Mouse (Mus musculus) stomach, postnatal 0 days (tissue): ENCODE results near the gene Ociad1. TPM values are rescaled to one million over a fixed set of nuclear protein-coding genes. Genes with fewer than 3 reads are reported as not detected.

Source experiments
- ATAC-seq: fragments of 200-750 bp; cut with Nextera tagmentation; 2 replicates; pipeline ENCODE4 v1.8.0; 2017; ENCODE audit not compliant: low FRiP score, low TSS enrichment
- DNase-seq: peaks from one replicate; pipeline ENCODE4 v3.0.0-alpha.2; 2016; ENCODE audit warnings: low spot score
- H3K27ac ChIP-seq: fragments of 300-500 bp; sonication (generic); replicated peaks from 2 replicates; pipeline ENCODE4 v1.5.1; 2014; ENCODE audit warnings: mild to moderate bottlenecking, control low read depth
- H3K27me3 ChIP-seq: fragments of 300-500 bp; sonication (generic); 2 replicates; pipeline ENCODE4 v1.6.1; 2014; ENCODE audit warnings: low read length; ENCODE audit not compliant: control insufficient read depth, insufficient read depth
- H3K36me3 ChIP-seq: fragments of 300-500 bp; sonication (generic); 2 replicates; pipeline ENCODE4 v1.6.1; 2014; ENCODE audit warnings: low read length, mixed read lengths; ENCODE audit not compliant: control insufficient read depth, insufficient read depth
- H3K4me1 ChIP-seq: fragments of 300-500 bp; sonication (generic); replicated peaks from 2 replicates; pipeline ENCODE4 v1.6.1; 2014; ENCODE audit warnings: antibody characterized with exemption; ENCODE audit not compliant: control insufficient read depth, insufficient read depth
- H3K4me2 ChIP-seq: fragments of 300-500 bp; sonication (generic); replicated peaks from 2 replicates; pipeline ENCODE4 v1.6.1; 2014; ENCODE audit warnings: low read depth, mild to moderate bottlenecking, control low read depth, moderate library complexity
- H3K4me3 ChIP-seq: fragments of 300-500 bp; sonication (generic); 2 replicates; pipeline ENCODE4 v1.5.1; 2014; ENCODE audit warnings: low read depth, low read length, control low read depth
- H3K9ac ChIP-seq: fragments of 300-500 bp; sonication (generic); 2 replicates; pipeline ENCODE4 v1.6.1; 2014; ENCODE audit warnings: mild to moderate bottlenecking, low read length, control low read depth, mixed read lengths
- H3K9me3 ChIP-seq: fragments of 300-500 bp; sonication (generic); 2 replicates; pipeline ENCODE4 v1.6.1; 2016; ENCODE audit warnings: low read length; ENCODE audit not compliant: control insufficient read depth
- CTCF ChIP-seq: IDR thresholded peaks from 2 replicates; pipeline ENCODE4 v1.5.1; 2016; ENCODE audit warnings: antibody characterized with exemption, low read depth, mild to moderate bottlenecking, moderate library complexity
- EP300 ChIP-seq: optimal IDR thresholded peaks from 2 replicates; pipeline ENCODE3; 2016; ENCODE audit warnings: antibody characterized with exemption
- WGBS: fragments of 180-500 bp; shearing (Covaris S2); extraction: QIAGEN DNeasy Blood & Tissue Kit; methylation state at CpG from one replicate; pipeline ENCODE4 v1.1.7; 2014; 5-methylcytosine and 5-hydroxymethylcytosine counted together
- polyA plus RNA-seq: library from polyadenylated mRNA; unstranded; fragments of >200 nt; fragmentation: Nextera tagmentation; extraction: Ambion mirVana; gene quantifications from 2 replicates; pipeline ENCODE4 v1.2.1, GENCODE M21; 2015

Gene Ociad1
- polyA plus RNA-seq, 1 experiment from 2014 or later = 169 TPM

DNA sequence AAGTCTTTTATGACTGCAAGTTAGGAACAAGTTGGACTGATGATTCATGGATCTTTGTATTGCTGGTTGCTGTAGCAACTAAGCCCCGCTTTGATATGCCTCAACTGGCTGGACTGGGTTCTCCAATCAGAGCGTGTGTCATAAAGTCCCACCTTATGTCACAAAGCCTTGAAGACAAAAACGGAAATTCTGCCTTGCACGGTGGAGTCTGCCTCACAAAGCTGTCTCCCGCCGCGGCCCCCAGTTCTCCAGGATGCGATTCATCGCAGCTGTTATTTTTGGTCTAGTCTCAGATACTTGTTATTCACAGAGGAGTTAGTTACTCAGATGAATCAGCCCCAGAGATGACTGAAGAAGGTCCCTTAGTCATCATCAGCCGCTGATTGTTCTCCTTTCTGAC, 51.7 kb downstream of the Ociad1 start:
- peak; percentile 62; the same call in 1 of the 2 replicates for ATAC-seq
- no peaks in the 10 kb centered on the region for H3K27me3 ChIP-seq
- no peak for DNase-seq
- no peak overlapping the region for H3K4me3 ChIP-seq
- 26% methylated on average over 10 of the region's 10 CpGs for WGBS
- no peaks in the 10 kb centered on the region for H3K9me3 ChIP-seq
- no peaks in the 10 kb centered on the region for H3K4me1 ChIP-seq
- H3K36me3 ChIP-seq = no peaks in the 10 kb centered on the region
- peak overlapping the region; percentile 56; the same call in 1 of the 2 replicates for H3K27ac ChIP-seq
- no peak overlapping the region for H3K9ac ChIP-seq
- no peak overlapping the region for H3K4me2 ChIP-seq
- TF ChIP-seq EP300 = no peak
- no peak for TF ChIP-seq CTCF

- Histone ChIP-seq H3K36me3 (no peaks in the 10 kb centered on the region), H3K9ac (no peak overlapping the region), H3K4me3 (no peak overlapping the region), H3K4me1 (no peaks in the 10 kb centered on the region), H3K9me3 (no peaks in the 10 kb centered on the region), H3K27me3 (no peaks in the 10 kb centered on the region), H3K4me2 (no peak overlapping the region), H3K27ac (no peak overlapping the region)
- DNase-seq (no peak), ATAC-seq (no peak)
- 92% methylated on average over 4 of the region's 4 CpGs for WGBS
- no peak for TF ChIP-seq EP300
- no peak for TF ChIP-seq CTCF
Measured at GRCm38 (mm10) chr5:73345254-73345653, 52.7 kb downstream of the Ociad1 start.

GRCm38 (mm10) chr5:73349514-73349913, 56.9 kb downstream of the Ociad1 start:
- Histone ChIP-seq H3K9ac (no peak overlapping the region), H3K4me3 (no peak overlapping the region), H3K4me1 (no peaks in the 10 kb centered on the region), H3K9me3 (no peaks in the 10 kb centered on the region), H3K4me2 (no peak overlapping the region), H3K27ac (no peak overlapping the region), H3K27me3 (no peaks in the 10 kb centered on the region), H3K36me3 (no peaks in the 10 kb centered on the region)
- no peak for DNase-seq
- TF ChIP-seq EP300 = no peak
- TF ChIP-seq CTCF = no peak
- ATAC-seq = no peak
- 55% methylated on average over 5 of the region's 5 CpGs for WGBS

GRCm38 (mm10) chr5:73351796-73352195, 59.2 kb downstream of the Ociad1 start:
- ATAC-seq = no peak
- WGBS = 91% methylated on average over 1 of the region's 1 CpGs
- H3K9ac ChIP-seq = no peak overlapping the region

DNA sequence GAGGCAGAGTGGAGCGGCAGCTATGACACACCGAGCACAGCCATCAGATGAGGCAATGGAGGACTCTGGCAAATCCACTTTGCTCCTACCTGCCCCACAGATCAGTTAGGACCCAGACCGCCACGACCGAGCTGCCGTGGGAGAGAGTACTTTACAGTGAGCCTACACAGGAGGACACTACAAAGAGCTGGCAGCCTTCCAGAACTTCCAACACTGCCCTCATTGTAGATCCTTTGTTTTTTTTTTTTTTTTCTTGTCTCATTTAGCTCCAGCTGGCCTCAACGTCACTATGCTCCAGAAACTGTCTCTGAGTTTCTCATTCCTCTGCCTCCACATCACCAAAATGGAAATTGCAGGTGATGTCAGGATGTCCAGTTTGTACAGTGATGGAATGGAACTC, 60.9 kb downstream of the Ociad1 start:
- Histone ChIP-seq H3K9ac (no peak overlapping the region), H3K4me3 (no peak overlapping the region), H3K4me1 (no peaks in the 10 kb centered on the region), H3K27me3 (no peaks in the 10 kb centered on the region), H3K27ac (no peak overlapping the region), H3K4me2 (no peak overlapping the region), H3K36me3 (no peaks in the 10 kb centered on the region), H3K9me3 (no peaks in the 10 kb centered on the region)
- DNase-seq = no peak
- 52% methylated on average over 7 of the region's 7 CpGs for WGBS
- no peak for ATAC-seq
- no peak for TF ChIP-seq EP300
- TF ChIP-seq CTCF = no peak

More at GRCm38 (mm10) chr5:73351796-73352195, 59.2 kb downstream of the Ociad1 start:
- Histone ChIP-seq H3K4me2 (no peak overlapping the region), H3K27ac (no peak overlapping the region), H3K4me3 (no peak overlapping the region), H3K9me3 (no peaks in the 10 kb centered on the region), H3K36me3 (no peaks in the 10 kb centered on the region), H3K27me3 (no peaks in the 10 kb centered on the region), H3K4me1 (no peaks in the 10 kb centered on the region)
- TF ChIP-seq CTCF (no peak), EP300 (no peak)
- DNase-seq = no peak

DNA sequence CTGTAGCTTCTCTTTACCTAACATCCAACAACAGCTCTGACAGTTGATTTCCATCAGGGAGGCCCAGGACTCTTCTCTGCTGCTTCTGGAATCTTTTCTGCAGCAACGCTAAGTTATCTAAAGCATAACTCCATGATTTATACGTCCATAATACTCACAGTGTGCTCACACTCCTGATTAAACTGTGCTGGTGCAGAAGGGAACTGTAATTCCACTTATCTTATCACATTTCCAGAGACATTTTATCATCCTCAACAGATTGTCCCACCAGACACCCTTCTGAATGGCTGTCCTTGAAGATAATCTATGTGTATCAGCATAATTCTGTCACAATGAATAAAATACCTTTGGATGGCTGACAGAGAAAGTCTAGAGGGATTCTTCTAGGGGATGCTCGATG, 61.4 kb downstream of the Ociad1 start:
- Histone ChIP-seq H3K9me3 (no peaks in the 10 kb centered on the region), H3K4me3 (no peak overlapping the region), H3K9ac (no peak overlapping the region), H3K36me3 (no peaks in the 10 kb centered on the region), H3K4me2 (no peak overlapping the region), H3K27me3 (no peaks in the 10 kb centered on the region), H3K4me1 (no peaks in the 10 kb centered on the region), H3K27ac (no peak overlapping the region)
- ATAC-seq (no peak), DNase-seq (no peak)
- TF ChIP-seq EP300 = no peak
- 56% methylated on average over 3 of the region's 3 CpGs for WGBS
